Mouse (Mus musculus) CH12.LX (cell line): ENCODE results near the gene Cd151. TPM values are rescaled to one million over a fixed set of nuclear protein-coding genes. Genes with fewer than 3 reads are reported as not detected.

Experiments
- DNase-seq: peaks from one replicate; pipeline ENCODE4 v3.0.0-alpha.2; 2013; ENCODE audit errors: extremely low read depth
- H3K27ac ChIP-seq: 2 replicates; pipeline ENCODE4 v1.5.1; 2012; ENCODE audit warnings: low read depth, mild to moderate bottlenecking, control low read depth, moderate library complexity; ENCODE audit not compliant: insufficient read depth
- H3K27me3 ChIP-seq: replicated peaks from 2 replicates; pipeline ENCODE3; 2012; ENCODE audit warnings: inconsistent platforms
- H3K36me3 ChIP-seq, 2 experiments: replicated peaks in 1 of 2; 2 replicates each; pipeline versions ENCODE3 to v1.6.1; 2012; ENCODE audit warnings: inconsistent platforms in 1 of 2, low read length in 1 of 2, mild to moderate bottlenecking in 1 of 2, mixed read lengths in 1 of 2, moderate library complexity in 1 of 2; ENCODE audit not compliant: control insufficient read depth in 1 of 2, insufficient read depth in 1 of 2
- H3K4me1 ChIP-seq, 2 experiments: 2 replicates each; pipeline ENCODE4 v1.6.1; 2012; ENCODE audit warnings: inconsistent platforms in 1 of 2, moderate library complexity in 1 of 2; ENCODE audit not compliant: insufficient read depth in 2 of 2, control insufficient read depth in 1 of 2
- H3K4me2 ChIP-seq: 2 replicates; pipeline ENCODE4 v1.6.1; 2012; ENCODE audit warnings: low read depth, mild to moderate bottlenecking, control low read depth; ENCODE audit not compliant: poor library complexity, insufficient read depth, severe bottlenecking
- H3K4me3 ChIP-seq, 3 experiments: fragments of 150-350 bp in 1 of 3; sonication (generic) in 1 of 3; replicated peaks in 1 of 3; 2 replicates each; pipeline versions ENCODE3 to v1.5.1; 2011 to 2012; ENCODE audit warnings: low read depth in 2 of 3, low read length in 2 of 3, mild to moderate bottlenecking in 2 of 3, moderate library complexity in 2 of 3, control low read depth in 1 of 3, improper control_type of control experiment in 1 of 3, inconsistent platforms in 1 of 3, mixed read lengths in 1 of 3; ENCODE audit not compliant: poor library complexity in 1 of 3
- H3K79me2 ChIP-seq: replicated peaks from 2 replicates; pipeline ENCODE4 v1.6.1; 2012; ENCODE audit warnings: mild to moderate bottlenecking, moderate library complexity; ENCODE audit not compliant: control insufficient read depth, poor library complexity, insufficient read depth, severe bottlenecking; ENCODE audit errors: extremely low read depth
- H3K9ac ChIP-seq: 2 replicates; pipeline ENCODE4 v1.6.1; 2012; ENCODE audit warnings: low read depth, mild to moderate bottlenecking, control low read depth, moderate library complexity; ENCODE audit not compliant: insufficient read depth
- H3K9me3 ChIP-seq: replicated peaks from 2 replicates; pipeline ENCODE3; 2012; ENCODE audit warnings: low read length, inconsistent platforms, mixed read lengths
- CTCF ChIP-seq, 2 experiments: IDR thresholded peaks in 1 of 2; conservative IDR thresholded peaks in 1 of 2; 2 replicates each; pipeline ENCODE4 v1.5.1; 2011 to 2012; ENCODE audit warnings: low read depth in 2 of 2, low read length in 2 of 2, improper control_type of control experiment in 1 of 2, inconsistent platforms in 1 of 2, mild to moderate bottlenecking in 1 of 2, moderate library complexity in 1 of 2
- E2F4 ChIP-seq: IDR thresholded peaks from 2 replicates; pipeline ENCODE4 v1.6.1; 2011; ENCODE audit warnings: low read depth, low read length, improper control_type of control experiment; ENCODE audit not compliant: insufficient replicate concordance
- ELF1 ChIP-seq: IDR thresholded peaks from 2 replicates; pipeline ENCODE4 v1.6.1; 2014; ENCODE audit warnings: low read depth, mild to moderate bottlenecking, inconsistent platforms, low read length, improper control_type of control experiment
- EP300 ChIP-seq: IDR thresholded peaks from 2 replicates; pipeline ENCODE4 v1.6.1; 2011; ENCODE audit warnings: low read length, improper control_type of control experiment
- HCFC1 ChIP-seq: IDR thresholded peaks from 2 replicates; pipeline ENCODE4 v1.6.1; 2012; ENCODE audit warnings: low read depth, mild to moderate bottlenecking, inconsistent platforms, low read length, improper control_type of control experiment
- JUND ChIP-seq: conservative IDR thresholded peaks from 2 replicates; pipeline ENCODE4 v1.6.1; 2011; ENCODE audit warnings: low read depth, low read length, improper control_type of control experiment
- KAT2A ChIP-seq: IDR thresholded peaks from 2 replicates; pipeline ENCODE4 v1.6.1; 2012; ENCODE audit warnings: low read length, improper control_type of control experiment, inconsistent platforms; ENCODE audit not compliant: insufficient replicate concordance
- MAFK ChIP-seq: IDR thresholded peaks from 2 replicates; pipeline ENCODE4 v1.6.1; 2011; ENCODE audit warnings: low read length, improper control_type of control experiment; ENCODE audit not compliant: insufficient replicate concordance
- MAX ChIP-seq: IDR thresholded peaks from 2 replicates; pipeline ENCODE4 v1.6.1; 2011; ENCODE audit warnings: low read length, improper control_type of control experiment
- MAZ ChIP-seq: IDR thresholded peaks from 2 replicates; pipeline ENCODE4 v1.6.1; 2012; ENCODE audit warnings: low read depth, mild to moderate bottlenecking, inconsistent platforms, low read length, improper control_type of control experiment, moderate library complexity
- MXI1 ChIP-seq: IDR thresholded peaks from 2 replicates; pipeline ENCODE4 v1.6.1; 2011; ENCODE audit warnings: mild to moderate bottlenecking, low read depth, low read length, improper control_type of control experiment
- NELFE ChIP-seq: IDR thresholded peaks from 2 replicates; pipeline ENCODE4 v1.6.1; 2011; ENCODE audit warnings: low read depth, low read length, improper control_type of control experiment
- ZKSCAN1 ChIP-seq: IDR thresholded peaks from 2 replicates; pipeline ENCODE4 v1.6.1; 2012; ENCODE audit warnings: low read depth, inconsistent platforms, low read length, improper control_type of control experiment, borderline replicate concordance
- ZNF384 ChIP-seq: IDR thresholded peaks from 2 replicates; pipeline ENCODE4 v1.6.1; 2012; ENCODE audit warnings: low read depth, low read length, improper control_type of control experiment, inconsistent platforms
- dilution Hi-C: fragments of 300-500 bp; cut with MboI; formaldehyde crosslinking; loops from 2 replicates; pipeline ENCODE4 v1.14.3; 2020; ENCODE audit warnings: low sequenced_read_pairs; ENCODE audit not compliant: extremely low pct_unique_long_range_greater_than_20kb, extremely low pct_ligation_motif_present
- in situ Hi-C: fragments of 300-500 bp; cut with MboI; formaldehyde crosslinking; loops from 3 replicates; pipeline ENCODE4 v1.14.3; 2019; ENCODE audit warnings: low sequenced_read_pairs, low pct_ligation_motif_present, low pct_unique_long_range_greater_than_20kb, mixed read lengths
- polyA plus RNA-seq: library from polyadenylated mRNA; unstranded; fragments of >175 nt; gene quantifications from 2 replicates; pipeline ENCODE4 v1.2.1, GENCODE M21; 2012; ENCODE audit warnings: low read depth; ENCODE audit not compliant: insufficient read length
- total RNA-seq, 2 experiments: library from RNA; depleted of rRNA; stranded (reverse); fragments of 300-350 nt in 1 of 2; fragments of >200 nt in 1 of 2; gene quantifications; 2 replicates each; pipeline ENCODE4 v1.2.3; 2012 to 2014

Gene Cd151
- total and polyA plus RNA-seq, 3 experiments, result 10.6 to 21.1 (median 14.9) TPM

GRCm38 (mm10) chr7:141463824-141464602 is 3.2 kb upstream of the Cd151 start:
- H3K4me3 ChIP-seq, result no peak overlapping the region
- no peaks in the 10 kb centered on the region for H3K79me2 ChIP-seq
- no peaks in the 10 kb centered on the region for H3K27me3 ChIP-seq
- H3K9ac ChIP-seq, result no peak overlapping the region
- in situ Hi-C loops, result no loop called here
- TF ChIP-seq MAX (no peak), E2F4 (no peak), ZNF384 (no peak), EP300 (no peak), JUND (no peak), NELFE (no peak), MAZ (no peak), CTCF (conservative IDR thresholded peaks at IDR 0.05 in 1 of 2, IDR thresholded peaks at IDR 0.05 in 1 of 2; ENCODE audit: low read depth in 2 of 2, low read length in 2 of 2) (no peak), MAFK (no peak), KAT2A (no peak)
- H3K36me3 ChIP-seq, result peaks cover 9 to 22% of the 10 kb centered on the region in 2 experiments
- dilution Hi-C loops, result no loop called here
- no peak overlapping the region for H3K27ac ChIP-seq
- H3K4me2 ChIP-seq, result no peak overlapping the region
- DNase-seq, result no peak
- H3K4me1 ChIP-seq, result peaks cover 12 to 37% of the 10 kb centered on the region in 2 experiments
- no peaks in the 10 kb centered on the region for H3K9me3 ChIP-seq

GRCm38 (mm10) chr7:141464603-141465201 is 2.5 kb upstream of the Cd151 start:
- in situ Hi-C loops (no loop called here), dilution Hi-C loops (no loop called here)
- Histone ChIP-seq H3K4me1 (peaks cover 16 to 43% of the 10 kb centered on the region in 2 experiments), H3K9ac (no peak overlapping the region), H3K9me3 (no peaks in the 10 kb centered on the region), H3K27ac (no peak overlapping the region), H3K4me3 (no peak overlapping the region), H3K36me3 (peaks cover 3 to 22% of the 10 kb centered on the region in 2 experiments), H3K27me3 (no peaks in the 10 kb centered on the region), H3K79me2 (no peaks in the 10 kb centered on the region), H3K4me2 (no peak overlapping the region)
- DNase-seq, result no peak
- no peak for TF ChIP-seq MXI1
- TF ChIP-seq HCFC1, result no peak
- TF ChIP-seq ZKSCAN1, result no peak
- TF ChIP-seq ELF1, result no peak
- no peak for TF ChIP-seq MAFK
- TF ChIP-seq EP300, result no peak
- no peak for TF ChIP-seq E2F4
